Mouse (Mus musculus) kidney, postnatal 10 days (tissue): ENCODE data around the gene Litaf.

Source experiments
- DNase-seq: peaks from one replicate; pipeline ENCODE4 v3.0.0; 2021; ENCODE audit warnings: mixed read lengths

Litaf gene

DNA sequence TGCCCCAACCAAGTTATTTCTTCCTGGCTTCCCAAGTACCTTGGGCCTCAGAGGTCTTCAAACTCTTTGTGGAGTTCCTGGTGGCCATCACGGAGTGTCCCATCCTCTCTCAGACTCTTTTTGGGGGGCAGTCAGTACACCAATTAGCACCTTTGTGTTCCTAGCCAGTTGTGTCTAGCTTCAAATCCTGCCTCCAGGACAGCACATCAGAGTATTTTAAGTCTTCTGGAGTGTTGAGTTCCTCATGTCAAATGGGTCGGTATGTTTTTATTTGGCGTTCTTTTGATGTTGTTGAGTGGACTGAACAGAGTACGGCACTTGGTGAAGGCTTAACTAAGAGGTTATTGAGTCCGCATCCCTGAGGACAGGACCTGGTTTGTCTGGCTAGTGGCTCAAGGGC, 526 bp downstream of the Litaf start:
- DNase-seq = no peak

DNA sequence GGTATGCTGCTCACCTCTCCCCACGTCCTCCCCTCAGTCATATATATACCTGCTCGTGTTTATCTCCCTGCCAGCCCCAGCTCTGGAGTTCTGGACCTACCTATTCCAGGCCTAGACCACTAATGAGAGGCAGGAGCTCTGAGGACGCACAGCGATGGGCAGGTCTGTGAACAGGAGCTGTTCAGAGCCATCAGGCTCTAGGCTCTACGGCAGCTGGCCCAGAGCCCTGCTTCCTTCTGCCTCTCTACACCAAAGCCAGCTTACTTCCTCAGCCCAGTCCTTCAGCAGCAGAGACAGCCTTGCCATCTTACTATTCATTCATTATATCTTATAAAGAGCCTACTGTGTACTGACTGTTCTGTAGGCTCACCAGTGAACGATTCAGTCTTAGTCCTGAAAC, 1.2 kb downstream of the Litaf start:
- DNase-seq = no peak

GRCm38 (mm10) chr16:11064341-11064740, 1.6 kb downstream of the Litaf start:
- DNase-seq = no peak

DNA sequence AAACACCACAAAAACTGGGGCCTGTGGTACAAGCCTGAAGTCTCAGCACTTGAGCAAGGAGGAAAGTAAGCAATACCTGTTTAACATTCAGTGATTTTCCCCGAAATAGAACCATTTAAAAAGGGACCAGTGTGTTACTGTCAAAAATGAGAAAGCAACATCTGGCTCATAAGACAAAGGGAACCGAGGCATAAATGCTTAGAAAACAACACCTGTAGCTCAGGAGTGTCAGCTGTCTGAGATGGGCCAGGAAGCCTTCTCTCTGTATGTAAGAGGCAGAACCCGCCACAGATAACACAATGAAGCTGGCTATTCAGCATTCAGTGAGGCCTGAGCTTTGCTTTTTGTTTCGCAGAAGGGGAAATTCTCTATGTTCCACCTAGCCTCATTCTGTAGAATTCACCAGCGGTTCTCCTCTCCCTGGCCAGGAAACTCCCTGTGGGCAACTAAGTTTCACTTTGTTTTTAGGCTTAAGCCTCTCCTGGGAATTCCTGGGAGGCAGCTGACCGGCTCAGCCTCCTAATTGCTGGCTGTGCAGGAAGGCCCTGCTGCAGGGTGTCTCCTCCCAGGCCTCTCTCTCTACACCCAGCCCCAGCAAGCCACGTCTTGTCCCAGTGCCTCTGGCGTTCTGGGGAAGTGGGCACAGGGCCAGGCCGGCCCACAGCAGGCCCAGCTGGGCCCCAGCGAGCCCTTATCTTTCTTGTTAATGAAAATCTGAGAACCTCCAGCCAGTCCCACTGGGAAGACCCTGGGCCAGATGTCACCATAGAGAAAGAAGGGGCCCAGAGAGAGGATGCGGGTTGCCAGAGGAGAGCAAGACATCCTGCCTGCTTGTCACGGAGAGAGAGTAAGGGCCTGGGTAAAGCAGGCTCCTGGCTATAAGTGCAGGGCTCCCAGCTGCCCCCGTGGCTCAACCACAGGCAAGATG, 2.9 kb downstream of the Litaf start:
- peak; percentile 94 for DNase-seq

GRCm38 (mm10) chr16:11060645-11061044, 5.3 kb downstream of the Litaf start, which contains the start of gene Snn:
TSS of gene Snn (plus strand) at chr16:11060945.
- DNase-seq = no peak

GRCm38 (mm10) chr16:11055916-11056315, 10.0 kb downstream of the Litaf start:
- DNase-seq = no peak

DNA sequence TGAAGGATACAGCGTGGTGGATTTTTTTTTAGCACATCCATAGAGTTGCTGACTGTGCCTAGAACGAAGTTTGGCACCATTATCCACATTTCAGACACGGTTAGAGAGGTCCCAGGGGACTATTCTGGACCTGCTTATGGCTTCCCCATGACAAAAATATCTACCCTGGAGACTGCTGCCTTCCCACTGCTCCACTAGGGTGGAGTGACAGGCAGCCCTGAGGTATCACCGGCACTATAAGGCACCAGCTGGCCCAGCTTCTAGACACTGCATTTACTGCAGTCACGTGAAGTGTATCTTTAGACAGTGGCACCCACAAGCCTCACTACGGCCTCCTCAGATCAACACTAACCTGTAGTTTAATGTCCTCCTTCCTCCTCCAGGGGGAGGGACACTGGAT, 11.1 kb downstream of the Litaf start:
- DNase-seq = no peak

- DNase-seq = no peak
Observed at GRCm38 (mm10) chr16:11054409-11054808, 11.5 kb downstream of the Litaf start.

- DNase-seq = no peak
Observed at GRCm38 (mm10) chr16:11051134-11051533, 14.8 kb downstream of the Litaf start.

- no peak for DNase-seq
Observed at GRCm38 (mm10) chr16:11050226-11050625, 15.7 kb downstream of the Litaf start.

DNA sequence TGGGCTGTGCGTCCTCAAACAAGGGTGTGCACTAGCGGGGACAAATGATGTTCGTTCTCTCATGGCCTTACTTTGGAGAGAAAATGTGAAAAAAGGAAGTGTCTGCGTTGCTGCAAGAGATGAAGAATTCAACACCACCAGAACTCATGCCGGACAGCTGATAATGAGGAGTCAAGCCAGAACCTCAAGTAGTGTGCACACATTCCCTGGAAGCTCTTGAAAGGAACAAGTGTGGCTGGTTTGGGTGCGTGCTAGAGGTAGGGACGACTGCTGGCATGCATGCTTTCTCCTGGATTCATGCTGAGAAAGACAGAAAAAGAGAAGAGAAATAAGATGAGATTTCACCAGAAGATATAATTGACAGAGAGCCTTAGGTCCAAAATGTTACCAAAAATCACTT, 18.8 kb downstream of the Litaf start:
- DNase-seq = no peak

- DNase-seq = peak; percentile 44
Observed at GRCm38 (mm10) chr16:11046437-11046836, 19.5 kb downstream of the Litaf start.

- no peak for DNase-seq
Observed at GRCm38 (mm10) chr16:11043239-11043638, 22.7 kb downstream of the Litaf start.

- no peak for DNase-seq
Observed at GRCm38 (mm10) chr16:11040603-11041002, 25.4 kb downstream of the Litaf start.

DNA sequence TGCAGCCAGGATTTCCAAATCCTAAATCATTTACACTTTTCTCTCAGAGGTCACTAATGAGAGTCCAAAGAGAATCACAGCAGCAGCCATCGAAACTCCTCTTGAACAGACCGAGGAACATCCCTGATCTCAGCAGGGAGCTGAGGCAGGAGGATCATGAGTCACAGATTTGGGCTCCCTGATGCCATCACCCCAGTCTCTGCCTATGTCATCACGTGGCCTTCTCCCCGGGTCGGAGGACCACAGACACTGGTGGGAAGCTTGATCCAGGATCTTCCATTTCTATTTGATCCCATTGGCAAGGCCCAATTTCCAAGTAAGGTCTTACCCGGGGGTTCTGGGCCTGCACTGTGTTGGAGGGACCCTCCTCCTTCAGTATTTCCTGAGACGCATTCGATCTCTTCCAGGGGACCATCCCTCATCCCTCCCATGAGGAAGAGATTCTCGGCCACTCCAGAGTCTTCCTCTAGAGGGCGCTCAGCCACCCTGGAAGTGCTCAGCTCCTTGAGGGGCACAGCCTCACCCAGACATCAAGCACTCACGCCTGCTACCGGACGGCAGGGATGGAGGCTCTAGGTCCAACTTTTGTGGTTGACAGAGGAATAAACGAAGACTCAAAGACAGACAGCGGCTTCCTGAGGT, 30.0 kb downstream of the Litaf start:
- DNase-seq = peak; percentile 88

DNA sequence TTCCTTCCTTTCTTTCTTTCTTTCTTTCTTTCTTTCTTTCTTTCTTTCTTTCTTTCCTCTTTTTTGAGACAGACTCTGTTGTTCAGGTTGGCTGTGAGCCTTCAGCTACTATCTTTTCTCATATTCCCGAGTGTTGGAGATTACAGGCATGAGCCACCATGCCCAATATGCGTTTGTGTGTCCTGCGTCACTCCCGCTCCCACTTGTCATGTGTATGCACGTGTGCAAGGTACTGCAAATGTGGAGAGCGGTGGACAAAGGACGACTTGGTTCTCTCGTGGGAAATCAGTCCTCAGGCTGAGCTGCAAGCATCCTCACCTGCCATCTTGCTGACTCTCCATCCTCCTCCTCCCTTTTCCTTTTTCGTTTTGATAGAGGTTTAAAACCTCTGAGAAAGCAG, 30.7 kb downstream of the Litaf start:
- DNase-seq = no peak

DNA sequence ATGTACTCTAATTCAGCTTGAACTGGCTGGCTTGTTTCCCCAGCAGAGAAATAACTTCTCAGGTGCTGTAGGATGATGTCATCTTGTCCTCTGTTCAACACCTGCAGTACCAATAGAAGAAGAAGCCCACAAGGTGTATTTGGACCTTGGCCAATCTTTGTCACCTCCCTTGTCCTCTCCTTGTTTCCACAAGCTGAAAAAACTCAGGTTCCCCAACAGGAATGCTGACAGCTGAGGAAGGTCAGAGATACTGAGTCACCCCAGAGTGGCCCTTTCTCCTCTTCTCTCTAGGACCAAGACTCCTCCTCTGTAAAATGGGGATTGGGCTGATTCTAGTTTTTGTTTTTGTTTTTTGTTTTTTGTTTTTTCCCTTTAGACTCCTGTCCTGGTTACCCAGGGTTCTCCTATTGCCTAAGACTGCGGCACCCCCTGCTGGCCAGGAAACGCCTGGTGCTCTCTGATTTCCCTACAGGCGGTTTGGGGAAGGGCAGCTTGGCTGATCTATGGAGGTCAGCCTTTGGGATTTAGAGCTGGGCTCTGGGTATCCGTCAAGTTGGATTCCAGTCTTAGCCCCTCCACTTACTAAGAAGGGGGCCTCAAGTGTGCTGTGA, 31.7 kb downstream of the Litaf start:
- DNase-seq = peak; percentile 94

DNA sequence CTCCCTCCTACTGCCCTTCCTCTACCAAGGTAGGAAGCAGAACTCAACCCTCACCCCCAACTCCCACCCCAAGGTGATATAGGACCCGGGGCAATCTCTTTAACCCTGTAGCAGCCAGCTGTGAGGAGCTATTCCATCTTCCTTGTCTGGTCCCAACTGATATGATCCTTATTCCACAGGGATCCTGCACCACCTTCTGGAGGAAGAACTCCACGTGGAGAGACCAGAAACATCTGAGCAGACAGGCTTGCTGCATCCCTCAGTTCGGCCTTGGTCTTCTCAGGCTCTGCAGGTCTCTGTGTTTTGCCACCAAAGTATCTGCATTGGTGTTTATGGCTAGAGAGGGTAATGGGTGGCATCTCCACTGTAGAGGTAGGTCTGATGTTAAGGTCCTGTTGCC, 34.6 kb downstream of the Litaf start:
- DNase-seq = no peak

DNA sequence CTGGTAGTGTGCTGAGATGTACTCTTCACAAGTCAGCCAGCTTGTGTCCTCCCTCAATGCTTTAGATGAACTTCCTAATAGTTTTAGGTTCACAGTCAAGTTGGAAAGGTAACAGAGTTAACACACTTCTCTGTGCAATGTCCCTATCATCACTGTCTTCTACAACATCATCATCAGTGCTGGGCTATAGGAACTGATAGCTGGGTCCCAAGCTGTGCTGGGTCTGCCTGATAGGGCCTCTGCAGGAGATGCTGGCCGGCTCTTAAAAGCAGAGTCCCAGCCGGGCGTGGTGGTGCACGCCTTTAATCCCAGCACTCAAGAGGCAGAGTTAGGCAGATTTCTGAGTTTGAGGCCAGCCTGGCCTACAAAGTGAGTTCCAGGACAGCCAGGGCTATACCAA, 35.1 kb downstream of the Litaf start:
- no peak for DNase-seq

DNA sequence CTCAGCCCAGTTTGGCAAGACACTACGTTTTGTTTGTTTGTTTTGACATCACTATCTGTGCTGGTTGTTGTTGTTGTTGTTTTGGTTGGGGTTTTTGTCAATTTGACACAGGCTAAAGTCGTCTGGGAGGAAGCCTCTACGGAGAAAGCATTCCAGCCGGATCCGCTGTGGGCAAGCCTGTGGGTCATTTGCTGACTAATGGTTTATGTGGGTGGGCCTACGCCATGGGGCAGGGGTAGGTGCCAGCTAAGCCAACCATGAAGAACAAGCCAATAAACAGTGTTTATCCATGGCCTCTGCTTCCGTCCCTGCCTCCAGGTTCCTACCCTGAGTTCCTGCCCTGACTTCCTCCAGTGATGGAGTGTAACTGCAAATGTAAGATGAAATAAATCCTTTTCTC, 37.8 kb downstream of the Litaf start:
- DNase-seq = no peak

DNA sequence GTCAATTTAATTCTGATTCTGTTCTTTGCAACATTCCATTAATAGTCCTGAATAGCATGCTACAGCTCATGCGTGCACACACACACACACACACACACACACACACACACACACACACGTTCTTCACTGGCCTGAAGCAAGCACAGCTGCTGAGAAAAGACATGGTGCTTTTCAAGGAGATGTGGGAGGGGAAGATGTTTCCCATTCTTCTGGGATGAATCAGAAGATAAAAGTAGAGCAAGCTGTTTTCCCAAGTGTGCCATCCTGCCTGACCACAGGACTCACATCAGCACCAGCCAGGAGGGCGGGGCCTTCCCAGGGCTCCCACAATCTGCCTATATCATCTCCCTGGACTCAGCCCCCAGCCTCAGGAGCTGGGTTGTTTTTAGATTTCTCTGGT, 41.1 kb downstream of the Litaf start:
- DNase-seq = no peak

GRCm38 (mm10) chr16:11023618-11024017, 42.3 kb downstream of the Litaf start:
- no peak for DNase-seq

DNA sequence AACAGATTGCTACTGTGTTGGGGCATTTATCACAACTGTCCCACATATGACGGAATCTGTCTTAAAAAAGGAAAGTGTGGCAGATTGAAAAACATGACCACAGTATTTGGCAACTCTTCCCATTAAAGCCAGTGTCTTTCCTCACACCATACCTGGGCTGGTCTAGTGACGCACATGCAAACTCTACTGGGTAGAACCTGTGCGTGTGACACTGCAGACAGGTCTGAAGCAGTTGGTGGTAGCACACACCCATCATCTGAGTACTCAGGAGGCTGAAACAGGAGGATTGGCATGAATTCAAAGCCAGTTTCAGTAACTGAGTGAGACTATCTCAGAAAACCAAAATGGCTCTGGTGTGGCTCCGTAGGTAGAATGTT, 43.9 kb downstream of the Litaf start:
- DNase-seq = no peak
